Mouse (Mus musculus) Patski (cell line): ENCODE measurements at regions not wholly inside any gene's neighbourhood (a gene's known extent, or its start where the extent isn't known, plus 50 kb on each side); places are given as distances from the start of the nearest gene placed in this dataset.

Experiments used
- ATAC-seq: fragments of 100-300 bp; one replicate; pipeline ENCODE4 v1.8.0; 2021
- CTCF ChIA-PET: fragments of 350-600 bp; sonication (Branson Sonifier 250); formaldehyde crosslinking; loops from one replicate; lab custom pipeline; 2022; ENCODE audit warnings: inconsistent platforms; lab: Charles Lee
- POLR2A ChIA-PET: fragments of 350-600 bp; sonication (Branson Sonifier 250); formaldehyde crosslinking; loops from one replicate; lab custom pipeline; 2022; ENCODE audit warnings: antibody characterized with exemption, inconsistent platforms; lab: Charles Lee
- DNase-seq: peaks from one replicate; pipeline ENCODE4 v3.0.0-alpha.2; 2011; ENCODE audit warnings: low read depth, low spot score
- H3K27me3 ChIP-seq: fragments of 371-371 bp; one replicate; pipeline ENCODE4 v1.5.1; 2021
- CTCF ChIP-seq: fragments of 100-300 bp; IDR thresholded peaks from one replicate; pipeline ENCODE4 v1.5.1; 2021
- in situ Hi-C: fragments of 300-500 bp; cut with MboI; formaldehyde crosslinking; loops from 3 replicates; pipeline ENCODE4 v1.11.1; 2018; ENCODE audit warnings: low pct_unique_long_range_greater_than_20kb, mixed read lengths

DNA sequence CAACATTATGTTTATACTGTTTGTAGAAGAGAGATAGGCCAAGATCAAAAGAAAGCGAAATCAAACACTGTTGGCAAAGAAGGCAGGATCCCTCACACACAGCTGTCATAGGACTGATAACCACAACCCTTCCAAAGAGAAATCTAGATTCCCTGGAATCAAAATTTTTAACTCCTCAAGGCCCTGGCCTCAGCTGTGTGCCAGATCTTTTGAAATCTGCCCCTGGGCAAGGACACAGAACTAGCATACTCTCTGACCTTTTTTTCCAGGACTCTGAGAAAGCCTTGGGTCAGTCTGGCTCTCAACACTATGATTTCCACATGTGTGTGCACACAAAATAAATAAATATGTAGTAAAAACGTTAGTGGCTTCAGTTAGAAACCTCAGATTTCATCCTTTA is 271.6 kb upstream of the Gcfc2 start:
- CTCF ChIA-PET, result no interaction called here
- no peak for DNase-seq
- ATAC-seq, result no peak
- in situ Hi-C loops, result no loop called here
- no peak for TF ChIP-seq CTCF
- H3K27me3 ChIP-seq, result peaks cover 6% of the 10 kb centered on the region
- POLR2A ChIA-PET, result no interaction called here

GRCm38 (mm10) chr6:81655205-81655604 is 268.3 kb upstream of the Gcfc2 start:
- TF ChIP-seq CTCF, result no peak
- CTCF ChIA-PET, result no interaction called here
- DNase-seq (no peak), ATAC-seq (no peak)
- peaks cover 6% of the 10 kb centered on the region for H3K27me3 ChIP-seq
- POLR2A ChIA-PET, result no interaction called here
- in situ Hi-C loops, result no loop called here

- POLR2A ChIA-PET, result no interaction called here
- TF ChIP-seq CTCF, result no peak
- CTCF ChIA-PET, result no interaction called here
- no peak for ATAC-seq
- no peaks in the 10 kb centered on the region for H3K27me3 ChIP-seq
- no peak for DNase-seq
- in situ Hi-C loops, result no loop called here
These were observed 262.7 kb upstream of the Gcfc2 start for GRCm38 (mm10) chr6:81660478-81661395.

DNA sequence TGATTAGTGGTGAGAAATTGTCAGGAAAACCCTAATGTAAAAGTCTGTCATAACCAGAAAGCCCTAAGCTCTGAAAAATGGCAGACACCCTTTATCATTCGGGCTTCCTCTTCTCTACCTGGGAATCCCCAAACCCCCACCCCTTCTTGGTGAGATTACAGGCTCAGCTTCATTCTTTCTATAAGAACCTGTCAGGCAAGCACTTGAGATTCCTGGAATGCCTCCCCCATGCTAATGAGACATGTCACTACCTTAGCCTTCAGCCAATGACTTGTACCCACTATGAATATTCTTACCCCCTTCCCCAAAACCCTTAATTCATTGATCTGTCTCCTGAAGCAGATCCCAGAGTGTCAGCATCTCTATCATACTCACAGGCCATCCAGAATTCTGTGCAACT is 254.5 kb upstream of the Gcfc2 start:
- DNase-seq (no peak), ATAC-seq (no peak)
- no peaks in the 10 kb centered on the region for H3K27me3 ChIP-seq
- ChIA-PET CTCF (no interaction called here), POLR2A (no interaction called here)
- in situ Hi-C loops, result no loop called here
- no peak for TF ChIP-seq CTCF

GRCm38 (mm10) chr6:81673316-81673715 is 250.2 kb upstream of the Gcfc2 start:
- DNase-seq (no peak), ATAC-seq (no peak)
- H3K27me3 ChIP-seq, result no peaks in the 10 kb centered on the region
- ChIA-PET CTCF (no interaction called here), POLR2A (no interaction called here)
- in situ Hi-C loops, result no loop called here
- no peak for TF ChIP-seq CTCF

- in situ Hi-C loops, result no loop called here
- TF ChIP-seq CTCF, result no peak
- H3K27me3 ChIP-seq, result peaks cover 3% of the 10 kb centered on the region
- ChIA-PET CTCF (no interaction called here), POLR2A (no interaction called here)
- ATAC-seq, result no peak
- DNase-seq, result no peak
These were observed 226.2 kb upstream of the Gcfc2 start for GRCm38 (mm10) chr6:81697284-81697683.

GRCm38 (mm10) chr6:81698173-81698572 is 225.3 kb upstream of the Gcfc2 start:
- peaks cover 3% of the 10 kb centered on the region for H3K27me3 ChIP-seq
- ChIA-PET POLR2A (no interaction called here), CTCF (no interaction called here)
- in situ Hi-C loops, result no loop called here
- TF ChIP-seq CTCF, result no peak
- ATAC-seq (no peak), DNase-seq (no peak)

GRCm38 (mm10) chr6:81714867-81715266 is 208.6 kb upstream of the Gcfc2 start:
- ChIA-PET CTCF (no interaction called here), POLR2A (no interaction called here)
- H3K27me3 ChIP-seq, result peaks cover 9% of the 10 kb centered on the region
- ATAC-seq (no peak), DNase-seq (no peak)
- in situ Hi-C loops, result no loop called here
- no peak for TF ChIP-seq CTCF

GRCm38 (mm10) chr6:81716371-81716770 is 207.1 kb upstream of the Gcfc2 start:
- ChIA-PET POLR2A (no interaction called here), CTCF (no interaction called here)
- TF ChIP-seq CTCF, result no peak
- DNase-seq (no peak), ATAC-seq (no peak)
- peaks cover 7% of the 10 kb centered on the region for H3K27me3 ChIP-seq
- in situ Hi-C loops, result no loop called here

- DNase-seq (no peak), ATAC-seq (no peak)
- ChIA-PET POLR2A (no interaction called here), CTCF (interaction anchor here (2.6 kb wide), 1 partner anchor 9 kb away, joined by 7 read pairs; no protein-coding TSS in a partner anchor)
- TF ChIP-seq CTCF, result no peak
- in situ Hi-C loops, result no loop called here
- peaks cover 16% of the 10 kb centered on the region for H3K27me3 ChIP-seq
These were observed 198.6 kb upstream of the Gcfc2 start for GRCm38 (mm10) chr6:81724601-81725545.

DNA sequence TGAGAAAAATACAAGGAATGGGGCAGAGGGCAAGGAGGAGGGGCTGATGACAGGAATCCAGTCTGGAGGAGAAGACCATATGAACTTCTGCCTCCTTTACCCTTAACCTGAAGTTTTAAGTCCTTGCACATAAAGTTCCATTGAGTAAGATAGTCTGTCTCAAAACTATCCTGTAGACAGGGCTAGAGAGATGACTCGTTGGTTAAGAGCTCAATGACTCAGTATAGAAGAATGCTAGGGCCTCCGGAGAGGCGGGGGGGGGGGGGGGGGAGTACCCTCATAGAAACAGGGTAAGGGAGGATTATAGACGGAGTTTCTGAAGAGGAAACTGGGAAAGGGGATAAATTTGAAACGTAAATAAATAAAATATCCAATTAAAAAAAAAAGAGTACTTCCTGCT is 191.8 kb upstream of the Gcfc2 start:
- ATAC-seq (no peak), DNase-seq (no peak)
- no peak for TF ChIP-seq CTCF
- in situ Hi-C loops, result no loop called here
- ChIA-PET POLR2A (no interaction called here), CTCF (no interaction called here)
- peaks cover 12% of the 10 kb centered on the region for H3K27me3 ChIP-seq
